Mouse (Mus musculus): ENCODE data around the gene Swi5.

Swi5 gene

DNA sequence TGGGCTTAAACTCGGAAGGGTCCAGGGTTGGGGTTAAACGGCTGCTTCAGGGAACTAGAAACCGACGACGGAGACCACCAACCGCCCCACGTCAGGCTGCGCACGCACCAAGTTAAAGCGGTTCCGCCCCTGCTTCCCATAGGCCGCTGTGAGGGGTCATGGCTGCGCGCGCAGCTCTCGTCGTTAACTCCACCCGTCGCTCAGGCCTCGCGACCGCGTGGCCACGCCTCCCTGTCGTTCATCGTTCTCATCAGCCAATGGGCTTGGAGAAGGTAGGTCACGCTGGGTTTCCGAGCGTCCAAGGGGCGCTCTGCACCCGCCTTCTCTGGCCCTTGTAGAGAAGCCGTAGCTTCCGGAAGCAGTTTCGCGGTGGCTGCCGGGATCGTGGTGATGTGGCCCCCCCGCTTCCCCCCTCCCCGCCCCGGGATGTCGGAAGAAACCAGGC lies at the start of gene Swi5:
Gene Swi5, minus strand, starts transcription at position 153 of the 445 bp plus-strand sequence.
- peak; percentile 97 for DNase-seq (ENCODE audit: low spot score in 2 of 2)

DNA sequence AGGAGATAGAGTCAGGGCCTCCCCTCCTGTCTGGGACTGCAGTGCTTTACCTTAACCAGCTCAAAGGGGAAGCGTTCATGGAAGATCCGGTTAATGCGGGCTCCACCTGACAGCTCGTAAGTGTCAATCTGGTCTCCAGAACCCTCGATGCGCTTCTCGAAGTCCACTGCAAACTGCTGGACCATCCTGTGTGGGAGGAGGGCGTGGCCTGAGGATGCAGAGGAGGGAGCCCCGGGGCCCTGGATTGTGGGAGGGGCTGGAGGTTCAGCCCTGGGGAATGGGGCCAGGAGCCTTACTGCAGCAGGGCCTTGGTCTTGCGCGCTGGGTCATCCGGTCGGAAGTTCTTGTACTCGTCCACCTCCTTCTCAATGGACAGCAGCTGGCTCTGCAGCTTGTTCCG lies 48.0 kb upstream of the Swi5 start:
- no peak for DNase-seq (ENCODE audit: low spot score in 2 of 2)

DNA sequence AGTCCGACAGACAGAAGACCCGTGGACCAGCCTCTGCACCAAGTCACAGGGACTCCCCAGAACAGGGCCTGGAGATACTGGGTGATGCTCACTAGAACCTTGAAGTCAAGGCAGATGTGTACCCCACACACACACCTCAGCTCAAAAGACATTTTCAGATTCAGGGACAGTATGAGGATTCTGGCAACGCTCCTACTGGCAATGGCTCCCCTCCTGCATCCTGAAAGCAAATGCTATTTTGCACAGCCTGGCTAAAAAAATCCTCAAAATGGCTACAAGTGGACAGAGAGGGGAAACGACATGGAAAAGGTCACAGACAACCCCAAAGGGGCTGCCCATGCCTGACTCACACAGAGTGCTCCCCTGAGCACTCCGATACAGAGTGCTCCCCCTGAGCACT lies 44.3 kb upstream of the Swi5 start:
- no peak for DNase-seq (ENCODE audit: low spot score in 2 of 2)

DNA sequence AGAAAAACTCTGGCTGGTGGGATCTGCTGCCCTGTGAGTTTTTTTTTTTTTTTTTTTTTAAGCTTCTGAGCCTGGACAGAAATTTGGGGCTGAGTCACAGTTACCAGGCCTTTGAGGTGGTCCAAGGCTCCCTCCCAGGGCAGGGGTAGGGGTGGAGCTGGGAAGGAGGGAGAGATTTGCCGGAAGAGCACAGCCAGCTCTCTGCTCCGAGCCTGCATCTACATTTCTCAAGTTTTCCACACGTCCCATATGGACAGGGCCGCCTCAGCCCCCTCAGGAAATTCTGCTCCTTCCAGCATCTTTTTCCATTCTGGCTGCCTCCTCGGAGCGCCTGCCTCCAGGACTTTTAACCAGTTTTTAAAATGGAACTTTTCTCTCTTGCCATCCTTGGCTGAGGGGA lies 41.7 kb upstream of the Swi5 start:
- DNase-seq (ENCODE audit: low spot score in 2 of 2): no peak

DNA sequence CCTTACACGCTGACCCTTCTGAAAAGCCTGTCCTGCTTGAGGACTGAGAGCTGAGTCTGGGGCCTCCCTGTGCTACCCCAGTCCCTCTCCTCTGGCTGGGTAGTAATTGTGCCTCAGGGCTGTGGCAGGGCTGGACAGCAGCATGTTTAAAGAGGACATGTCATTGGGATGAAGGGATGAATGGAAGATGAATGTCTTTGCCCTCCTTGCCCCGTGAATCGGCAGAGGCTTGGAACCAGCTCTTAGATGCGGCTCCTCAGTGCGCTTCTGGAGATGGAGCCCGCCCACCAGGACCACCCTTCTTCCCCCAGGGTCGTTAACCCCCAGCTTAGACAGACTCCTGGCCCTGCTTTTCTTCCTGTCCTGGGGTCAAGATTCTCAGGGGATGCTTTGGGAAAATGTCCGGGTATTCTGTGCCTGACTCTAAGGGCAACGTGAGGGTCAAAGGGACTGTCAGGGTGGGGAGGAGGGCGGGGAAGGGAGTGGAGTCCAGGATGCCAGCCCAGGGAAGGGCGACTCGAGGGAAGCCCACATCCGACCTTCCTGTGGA lies 41.1 kb upstream of the Swi5 start:
- DNase-seq (ENCODE audit: low spot score in 2 of 2): no peak

GRCm38 (mm10) chr2:32327200-32327599 lies 39.3 kb upstream of the Swi5 start:
- no peak for DNase-seq (ENCODE audit: low spot score in 2 of 2)

GRCm38 (mm10) chr2:32325342-32325741 lies 37.5 kb upstream of the Swi5 start:
- DNase-seq (ENCODE audit: low spot score in 2 of 2): no peak

- DNase-seq (ENCODE audit: low spot score in 2 of 2): no peak
Measured at GRCm38 (mm10) chr2:32324322-32324721, 36.4 kb upstream of the Swi5 start.

DNA sequence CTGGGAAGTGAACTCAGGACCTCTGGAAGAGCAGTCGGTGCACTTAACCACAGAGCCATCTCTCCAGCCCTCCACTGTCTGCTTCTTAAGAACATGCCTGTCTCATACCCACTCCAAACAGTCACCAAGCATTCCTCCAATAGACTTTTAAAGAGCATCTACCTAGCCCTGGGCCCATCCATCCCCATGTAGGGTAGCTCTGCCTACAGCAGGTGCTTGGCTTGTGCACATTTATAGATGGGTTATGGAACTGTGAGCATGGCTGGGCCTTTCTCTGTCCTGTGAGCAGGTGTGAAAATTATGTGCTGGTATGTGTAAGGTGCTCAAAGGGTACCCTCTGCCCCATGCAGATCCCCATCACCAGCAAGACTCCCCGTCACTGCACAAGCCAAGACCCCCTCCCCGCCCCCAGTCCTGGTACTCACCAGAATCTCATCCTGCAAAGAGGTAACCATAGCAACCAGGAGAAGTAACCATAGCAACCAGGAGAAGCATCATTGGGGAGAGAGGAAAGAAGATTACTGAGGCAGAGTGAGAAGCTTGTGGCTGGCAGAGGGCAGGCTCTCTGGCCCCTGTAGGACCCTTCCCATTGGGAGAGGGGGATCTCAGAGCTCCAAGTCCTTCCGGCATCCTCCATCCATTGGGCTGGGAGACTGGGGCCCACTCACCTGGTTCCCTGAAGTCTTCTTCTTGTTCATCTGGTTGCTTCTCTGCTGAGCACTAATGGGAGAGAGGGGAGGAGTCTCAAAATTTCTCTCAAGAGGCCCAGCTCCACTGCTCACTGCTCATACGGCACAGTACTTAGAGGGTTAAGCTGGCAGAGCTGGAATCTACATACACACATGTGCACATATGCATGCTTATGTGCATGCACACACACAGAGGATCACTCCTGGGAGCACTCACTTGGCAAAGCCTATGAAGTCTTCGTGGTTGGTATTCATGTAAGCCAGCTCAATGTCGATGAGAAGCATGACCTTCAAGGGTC lies 35.2 kb upstream of the Swi5 start:
- DNase-seq (ENCODE audit: low spot score in 2 of 2): no peak

DNA sequence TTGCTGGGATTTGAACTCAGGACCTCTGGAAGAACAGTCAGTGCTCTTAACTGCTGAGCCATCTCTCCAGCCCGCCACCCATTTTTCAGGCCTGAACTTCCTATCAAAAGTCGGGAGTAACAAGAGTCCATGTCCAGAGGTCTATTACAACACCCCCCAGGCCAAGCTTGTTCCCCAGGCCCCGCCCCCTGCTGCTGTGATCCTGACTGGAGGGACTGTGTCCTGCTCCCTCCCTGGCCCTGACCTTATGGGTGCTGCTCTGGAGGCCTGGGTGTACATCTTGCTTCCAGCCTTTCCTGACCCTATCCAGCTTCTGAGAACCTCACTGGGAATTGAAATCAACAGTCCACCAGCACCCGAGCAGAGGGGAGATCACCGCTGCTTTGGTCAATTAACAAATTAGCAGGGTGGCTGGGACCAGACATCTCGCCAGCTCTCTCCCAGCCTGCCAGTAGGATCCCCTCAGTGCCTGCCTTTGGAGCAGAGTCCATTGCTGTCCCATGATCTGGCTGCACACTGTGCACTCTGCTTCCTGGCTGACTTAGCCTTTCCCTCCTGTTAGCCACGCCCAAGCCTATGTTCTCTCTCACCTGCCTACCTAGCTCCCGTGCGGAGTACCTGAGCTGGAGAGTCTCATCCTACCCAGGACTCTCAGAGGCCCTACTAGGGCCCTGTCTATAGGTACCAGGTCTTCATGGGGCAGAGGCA lies 33.9 kb upstream of the Swi5 start:
- DNase-seq (ENCODE audit: low spot score in 2 of 2): no peak

- DNase-seq (ENCODE audit: low spot score in 2 of 2): no peak
Measured at GRCm38 (mm10) chr2:32320721-32321120, 32.8 kb upstream of the Swi5 start.

DNA sequence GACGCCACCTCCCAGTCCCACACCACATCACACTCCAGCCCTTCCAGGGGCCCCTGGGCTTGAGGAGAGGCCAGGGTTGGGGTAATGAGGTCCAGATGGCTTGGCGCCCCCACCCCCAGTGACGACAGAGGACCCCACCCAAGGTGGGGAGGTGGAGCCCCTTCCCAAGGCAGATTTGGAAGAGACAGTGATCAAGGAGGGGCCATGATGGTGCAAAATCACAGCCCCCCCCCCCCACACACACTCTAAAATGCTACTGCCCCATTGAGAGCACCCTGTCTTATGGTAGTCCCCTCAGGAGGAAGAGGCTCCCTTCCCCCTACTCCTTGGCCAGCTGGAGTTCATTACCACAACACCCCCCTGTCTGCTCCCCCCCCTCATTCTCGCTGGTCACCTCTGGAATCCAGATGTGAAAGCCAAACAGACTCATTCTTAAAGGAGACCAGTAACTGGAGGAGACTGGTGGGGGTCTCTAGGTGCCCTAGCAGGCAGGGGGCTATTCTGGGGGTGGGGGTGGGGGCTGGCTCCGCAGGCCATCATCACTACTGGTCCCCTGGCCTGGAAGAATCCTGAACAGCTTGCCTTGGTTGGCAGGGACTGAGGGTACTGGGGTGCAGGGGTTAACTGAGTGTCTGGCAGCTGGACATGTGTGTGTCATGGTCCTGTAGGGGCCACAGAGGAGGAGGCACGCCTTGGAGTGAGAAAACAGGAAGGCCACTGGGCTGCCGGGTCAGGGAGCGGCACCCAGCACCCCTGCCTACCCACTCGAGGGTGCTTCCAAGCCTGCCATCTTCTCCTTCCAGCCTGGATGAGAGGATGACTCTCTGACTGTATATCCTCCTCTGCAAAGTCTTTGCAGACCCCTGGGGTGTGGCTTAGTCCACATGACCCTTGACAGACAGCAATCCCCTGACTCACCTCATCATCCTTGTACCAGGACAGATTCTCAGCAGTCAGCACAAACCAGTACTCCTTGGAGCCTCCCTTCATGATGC lies 32.0 kb upstream of the Swi5 start:
- DNase-seq (ENCODE audit: low spot score in 2 of 2): no peak

- no peak for DNase-seq (ENCODE audit: low spot score in 2 of 2)
Measured at GRCm38 (mm10) chr2:32318709-32319585, 31.1 kb upstream of the Swi5 start.

- no peak for DNase-seq (ENCODE audit: low spot score in 2 of 2)
Measured at GRCm38 (mm10) chr2:32317791-32318417, 30.0 kb upstream of the Swi5 start.

GRCm38 (mm10) chr2:32316887-32317656 lies 29.2 kb upstream of the Swi5 start:
- DNase-seq (ENCODE audit: low spot score in 2 of 2): no peak

DNA sequence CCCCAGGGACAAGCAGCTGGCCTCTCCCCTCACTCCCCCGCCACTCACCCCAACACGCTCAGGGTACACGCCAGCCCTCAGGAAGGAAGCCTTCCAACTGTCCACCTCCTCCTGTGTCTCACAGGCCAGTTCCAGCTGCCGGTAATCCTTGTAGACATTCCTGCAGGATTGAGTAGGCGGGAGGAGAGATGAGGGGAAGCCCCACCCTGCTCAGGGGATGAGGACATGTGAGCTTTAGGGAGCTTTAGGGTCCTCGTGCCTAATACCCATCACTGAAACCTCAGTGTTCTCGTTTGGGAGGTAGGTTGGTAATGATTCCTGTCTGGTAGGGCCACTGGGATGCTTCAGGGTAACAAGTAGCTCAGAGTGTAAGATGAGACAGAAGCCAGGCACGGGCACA lies 27.9 kb upstream of the Swi5 start:
- DNase-seq (ENCODE audit: low spot score in 2 of 2): no peak

DNA sequence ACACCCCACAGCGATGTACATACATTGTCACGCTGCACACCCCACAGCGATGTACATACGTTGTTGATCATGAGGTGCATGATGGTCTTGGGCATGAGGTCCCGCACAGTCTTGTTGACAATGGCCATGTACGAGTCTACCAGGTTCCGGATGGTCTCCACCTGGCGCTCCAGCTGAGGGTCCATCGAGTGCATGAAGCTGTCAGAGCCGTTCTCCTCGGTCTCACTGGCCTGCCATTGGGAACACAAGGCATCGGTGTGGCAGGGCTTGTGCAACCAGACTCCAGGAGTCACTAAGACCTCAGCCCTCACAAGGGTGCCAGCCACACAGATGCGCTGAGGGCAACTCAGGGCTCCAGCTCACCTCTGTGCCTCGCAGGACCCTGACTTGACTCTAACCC lies 27.0 kb upstream of the Swi5 start:
- no peak for DNase-seq (ENCODE audit: low spot score in 2 of 2)

- peak in 1 of 2 experiments; percentile 75 for DNase-seq (ENCODE audit: low spot score in 2 of 2)
Measured at GRCm38 (mm10) chr2:32312318-32312964, 24.6 kb upstream of the Swi5 start.

All from frontal cortex, postnatal 10 days (tissue).